Mouse (Mus musculus) lung, adult 2 months (tissue): ENCODE results near the gene Myo19.

Source experiments
- CTCF ChIP-seq: fragments of 200-500 bp; IDR thresholded peaks from 2 replicates; pipeline ENCODE4 v1.5.1; 2011; ENCODE audit warnings: mild to moderate bottlenecking, low read length, control low read depth; ENCODE audit not compliant: insufficient read depth
- POLR2A ChIP-seq: fragments of 200-500 bp; IDR thresholded peaks from 2 replicates; pipeline ENCODE4 v1.6.1; 2011; ENCODE audit warnings: low read depth, mild to moderate bottlenecking, control low read depth, low read length, borderline replicate concordance; ENCODE audit errors: extremely low read depth

GRCm38 (mm10) chr11:84855285-84855684 lies 24.7 kb upstream of the Myo19 start:
- no peak for TF ChIP-seq CTCF
- TF ChIP-seq POLR2A: no peak
